Mouse (Mus musculus) liver, postnatal 0 days (tissue): Measurements from ENCODE around the gene Adtrp. TPM values are rescaled to one million over a fixed set of nuclear protein-coding genes. Genes with fewer than 3 reads are reported as not detected.

Source experiments
- ATAC-seq: fragments of 200-750 bp; cut with Nextera tagmentation; 2 replicates; pipeline ENCODE4 v1.8.0; 2017; ENCODE audit warnings: mild to moderate bottlenecking, moderate library complexity
- DNase-seq: peaks from one replicate; pipeline ENCODE4 v3.0.0-alpha.2; 2016
- H3K27ac ChIP-seq: fragments of 300-500 bp; sonication (generic); 2 replicates; pipeline ENCODE4 v1.5.1; 2014; ENCODE audit warnings: antibody characterized with exemption, moderate library complexity, mild to moderate bottlenecking, low read depth
- H3K27me3 ChIP-seq: fragments of 300-500 bp; sonication (generic); 2 replicates; pipeline ENCODE4 v1.6.1; 2014; ENCODE audit warnings: low read length, control low read depth, mixed read lengths; ENCODE audit not compliant: insufficient read depth
- H3K36me3 ChIP-seq: fragments of 300-500 bp; sonication (generic); replicated peaks from 2 replicates; pipeline ENCODE4 v1.6.1; 2014; ENCODE audit warnings: mild to moderate bottlenecking, control low read depth, low read length, moderate library complexity, mixed read lengths; ENCODE audit not compliant: insufficient read depth
- H3K4me1 ChIP-seq: fragments of 300-500 bp; sonication (generic); 2 replicates; pipeline ENCODE4 v1.6.1; 2014; ENCODE audit warnings: antibody characterized with exemption, mild to moderate bottlenecking, control low read depth; ENCODE audit not compliant: insufficient read depth
- H3K4me2 ChIP-seq: fragments of 300-500 bp; sonication (generic); 2 replicates; pipeline ENCODE4 v1.6.1; 2014; ENCODE audit warnings: low read depth, mild to moderate bottlenecking, low read length, moderate library complexity, mixed read lengths
- H3K4me3 ChIP-seq: fragments of 300-500 bp; sonication (generic); 2 replicates; pipeline ENCODE4 v1.5.1; 2014; ENCODE audit warnings: low read depth, low read length
- H3K9ac ChIP-seq: fragments of 300-500 bp; sonication (generic); replicated peaks from 2 replicates; pipeline ENCODE4 v1.6.1; 2014; ENCODE audit warnings: mild to moderate bottlenecking, moderate library complexity
- H3K9me3 ChIP-seq: fragments of 300-500 bp; sonication (generic); 2 replicates; pipeline ENCODE4 v1.6.1; 2016; ENCODE audit warnings: mild to moderate bottlenecking, control low read depth, low read length, mixed read lengths
- CTCF ChIP-seq: sonication (generic); IDR thresholded peaks from 2 replicates; pipeline ENCODE4 v1.5.1; 2016; ENCODE audit warnings: antibody characterized with exemption, low read depth
- EP300 ChIP-seq: IDR thresholded peaks from 2 replicates; pipeline ENCODE4 v1.6.1; 2016; ENCODE audit warnings: antibody characterized with exemption, low read depth, mild to moderate bottlenecking
- WGBS: fragments of 180-500 bp; shearing (Covaris S2); extraction: QIAGEN DNeasy Blood & Tissue Kit; methylation state at CpG from one replicate; pipeline ENCODE4 v1.1.7; 2014; ENCODE audit not compliant: insufficient replicate concordance; 5-methylcytosine and 5-hydroxymethylcytosine counted together
- polyA plus RNA-seq: library from polyadenylated mRNA; unstranded; fragments of >200 nt; fragmentation: Nextera tagmentation; extraction: Ambion mirVana; gene quantifications from 2 replicates; pipeline ENCODE4 v1.2.1, GENCODE M21; 2015

The Adtrp gene
- polyA plus RNA-seq, 1 experiment from 2014 or later = 94.2 TPM

GRCm38 (mm10) chr13:41823077-41823476, 24.4 kb downstream of the Adtrp start:
- WGBS = 72% methylated on average over 3 of the region's 3 CpGs

GRCm38 (mm10) chr13:41822617-41823016, 24.9 kb downstream of the Adtrp start:
- no peak overlapping the region for H3K27ac ChIP-seq
- WGBS = 47% methylated on average over 2 of the region's 2 CpGs

More at GRCm38 (mm10) chr13:41823077-41823476, 24.4 kb downstream of the Adtrp start:
- DNase-seq (no peak), ATAC-seq (no peak)
- Histone ChIP-seq H3K27ac (no peak overlapping the region), H3K9me3 (no peaks in the 10 kb centered on the region), H3K9ac (no peak overlapping the region), H3K4me3 (no peak overlapping the region), H3K27me3 (no peaks in the 10 kb centered on the region), H3K4me2 (no peak overlapping the region), H3K4me1 (peaks cover 4% of the 10 kb centered on the region; the same call in 1 of the 2 replicates), H3K36me3 (no peaks in the 10 kb centered on the region)
- TF ChIP-seq CTCF (no peak), EP300 (no peak)

DNA sequence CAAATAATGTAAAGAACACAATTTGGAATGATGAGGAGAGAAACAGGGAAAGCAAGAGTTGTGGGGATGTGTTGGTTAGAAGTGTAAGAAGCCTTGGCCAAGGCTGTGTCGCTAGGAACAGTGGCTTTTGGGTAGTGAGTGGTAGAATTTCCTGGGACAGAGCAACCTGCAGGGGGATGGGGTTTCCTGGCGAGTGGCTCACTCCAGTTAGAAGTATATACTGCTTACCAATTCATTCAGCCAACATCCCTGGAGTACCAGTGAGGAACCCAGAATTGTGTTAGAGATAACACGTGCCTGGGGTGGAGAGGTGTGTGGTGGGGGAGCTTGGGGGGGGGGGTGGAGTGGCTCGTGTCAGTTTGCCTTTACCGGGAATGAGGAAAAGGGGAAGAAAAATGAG, 25.4 kb downstream of the Adtrp start:
- Histone ChIP-seq H3K36me3 (no peaks in the 10 kb centered on the region), H3K9ac (no peak overlapping the region), H3K4me2 (no peak overlapping the region), H3K9me3 (no peaks in the 10 kb centered on the region), H3K4me3 (no peak overlapping the region), H3K27me3 (no peaks in the 10 kb centered on the region), H3K27ac (no peak overlapping the region), H3K4me1 (peaks cover 4% of the 10 kb centered on the region; the same call in 1 of the 2 replicates)
- no peak for DNase-seq
- 27% methylated on average over 5 of the region's 5 CpGs for WGBS
- no peak for ATAC-seq
- TF ChIP-seq CTCF = no peak
- no peak for TF ChIP-seq EP300

More at GRCm38 (mm10) chr13:41822617-41823016, 24.9 kb downstream of the Adtrp start:
- H3K36me3 ChIP-seq = no peaks in the 10 kb centered on the region
- H3K4me1 ChIP-seq = peaks cover 4% of the 10 kb centered on the region; the same call in 1 of the 2 replicates
- no peaks in the 10 kb centered on the region for H3K27me3 ChIP-seq
- no peak overlapping the region for H3K4me2 ChIP-seq
- no peak for DNase-seq
- no peak for ATAC-seq
- no peak overlapping the region for H3K4me3 ChIP-seq
- no peak overlapping the region for H3K9ac ChIP-seq
- H3K9me3 ChIP-seq = no peaks in the 10 kb centered on the region
- no peak for TF ChIP-seq EP300
- no peak for TF ChIP-seq CTCF

GRCm38 (mm10) chr13:41820947-41821346, 26.5 kb downstream of the Adtrp start:
- Histone ChIP-seq H3K36me3 (no peaks in the 10 kb centered on the region), H3K27me3 (no peaks in the 10 kb centered on the region), H3K9ac (no peak overlapping the region), H3K4me1 (no peaks in the 10 kb centered on the region; the same call in 1 of the 2 replicates), H3K9me3 (no peaks in the 10 kb centered on the region), H3K4me3 (no peak overlapping the region), H3K4me2 (no peak overlapping the region), H3K27ac (no peak overlapping the region)
- TF ChIP-seq EP300 = no peak
- TF ChIP-seq CTCF = no peak
- ATAC-seq (no peak), DNase-seq (no peak)
- 77% methylated on average over 3 of the region's 3 CpGs for WGBS

GRCm38 (mm10) chr13:41819918-41820317, 27.6 kb downstream of the Adtrp start:
- DNase-seq (no peak), ATAC-seq (no peak)
- no peak overlapping the region for H3K4me2 ChIP-seq
- H3K27ac ChIP-seq = no peak overlapping the region
- no peaks in the 10 kb centered on the region for H3K36me3 ChIP-seq
- H3K4me3 ChIP-seq = no peak overlapping the region
- WGBS = 73% methylated on average over 4 of the region's 4 CpGs
- TF ChIP-seq CTCF (no peak), EP300 (no peak)
- no peaks in the 10 kb centered on the region for H3K4me1 ChIP-seq
- H3K9ac ChIP-seq = no peak overlapping the region
- no peaks in the 10 kb centered on the region for H3K9me3 ChIP-seq
- no peaks in the 10 kb centered on the region for H3K27me3 ChIP-seq

GRCm38 (mm10) chr13:41819484-41819883, 28.0 kb downstream of the Adtrp start:
- Histone ChIP-seq H3K36me3 (no peaks in the 10 kb centered on the region), H3K4me2 (no peak overlapping the region), H3K9ac (no peak overlapping the region), H3K4me1 (no peaks in the 10 kb centered on the region), H3K4me3 (no peak overlapping the region), H3K27me3 (no peaks in the 10 kb centered on the region), H3K27ac (peak overlapping the region; percentile 22; the same call in 1 of the 2 replicates), H3K9me3 (no peaks in the 10 kb centered on the region)
- WGBS = 59% methylated on average over 4 of the region's 4 CpGs
- no peak for ATAC-seq
- no peak for TF ChIP-seq CTCF
- DNase-seq = no peak

- TF ChIP-seq CTCF (no peak), EP300 (no peak)
- Histone ChIP-seq H3K9me3 (no peaks in the 10 kb centered on the region), H3K36me3 (no peaks in the 10 kb centered on the region), H3K27me3 (no peaks in the 10 kb centered on the region), H3K9ac (no peak overlapping the region), H3K4me2 (no peak overlapping the region), H3K4me3 (no peak overlapping the region), H3K4me1 (no peaks in the 10 kb centered on the region), H3K27ac (no peak overlapping the region)
- ATAC-seq (no peak), DNase-seq (no peak)
- 78% methylated on average over 4 of the region's 4 CpGs for WGBS
These were observed 29.9 kb downstream of the Adtrp start for GRCm38 (mm10) chr13:41817583-41817982.
